Mouse (Mus musculus): ENCODE results near the gene Iqch.

Gene Iqch

DNA sequence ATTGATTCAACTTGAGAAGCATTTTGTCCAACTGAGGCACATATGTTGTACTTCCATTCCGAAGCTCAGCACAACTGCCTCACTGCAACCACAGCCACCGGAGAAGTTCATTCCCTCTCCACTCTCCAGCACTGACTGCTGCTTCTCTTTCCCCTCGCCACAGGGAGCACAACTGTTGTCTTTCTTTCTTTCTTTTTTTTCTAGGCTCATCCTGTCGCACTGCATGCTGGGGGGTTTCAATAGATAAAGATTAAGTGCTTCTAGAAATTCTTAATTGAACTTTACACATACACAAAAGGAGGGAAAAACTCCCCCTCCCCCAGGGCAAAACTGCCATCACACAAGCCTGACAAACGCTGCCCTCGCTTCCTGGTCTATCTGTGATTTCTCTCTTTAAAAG is 113.1 kb downstream of the Iqch start:
- no peak for DNase-seq

DNA sequence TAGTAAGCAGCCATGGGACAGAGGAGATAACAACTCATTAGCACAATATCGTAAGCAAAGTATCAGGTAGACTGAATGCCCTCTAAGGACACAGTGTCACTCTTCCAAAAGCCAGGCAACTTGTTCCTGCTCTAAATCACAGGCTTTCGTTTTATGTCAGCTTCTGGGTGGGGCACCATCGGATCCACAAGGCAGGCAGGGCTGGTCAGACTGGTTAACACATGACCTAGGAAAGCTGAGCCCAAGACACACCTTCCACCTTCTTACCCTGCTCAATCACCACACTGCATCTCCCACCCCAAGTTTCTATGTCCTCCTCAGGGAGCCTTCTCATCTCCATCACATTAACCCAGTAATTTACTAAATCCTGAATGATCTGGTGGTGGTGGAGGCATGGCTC is 136.7 kb downstream of the Iqch start:
- DNase-seq: no peak

DNA sequence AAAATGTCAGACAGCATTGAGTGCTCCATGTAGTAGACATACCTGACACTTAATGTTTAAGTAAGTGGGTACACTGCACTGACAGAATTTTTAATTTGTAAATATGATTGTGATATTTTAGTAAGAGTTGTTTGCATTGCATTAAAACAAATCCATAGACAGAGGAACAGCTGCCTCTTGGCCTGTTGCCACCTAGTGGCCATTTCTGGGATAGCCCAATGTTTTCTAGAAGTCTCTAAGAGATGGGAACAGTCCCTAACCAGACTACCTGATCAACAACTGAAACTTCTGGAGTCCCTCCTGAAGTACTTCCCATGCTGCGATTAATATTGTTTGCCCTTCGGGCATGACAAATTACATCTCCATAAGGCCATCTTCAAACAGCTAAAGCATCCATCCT is 140.0 kb downstream of the Iqch start:
- DNase-seq: peak; percentile 82

DNA sequence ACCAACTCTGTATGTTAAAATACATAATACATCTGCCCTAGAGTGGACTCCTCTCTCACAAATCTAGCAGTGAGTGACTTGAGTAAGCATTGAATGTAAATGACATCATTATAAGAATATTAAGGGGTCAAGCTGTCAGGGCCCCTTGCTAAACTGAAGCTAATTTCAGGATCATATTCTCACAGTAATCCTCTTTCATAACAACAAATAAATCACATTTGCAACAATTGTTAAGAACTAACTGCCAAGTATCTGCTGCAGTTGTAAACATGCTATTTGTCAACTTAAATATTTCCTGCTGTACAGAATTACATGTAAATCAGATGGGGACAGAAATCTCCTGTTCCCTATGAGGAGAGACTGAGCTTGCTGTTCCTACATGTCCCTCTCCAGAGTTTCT is 145.9 kb downstream of the Iqch start:
- no peak for DNase-seq

DNA sequence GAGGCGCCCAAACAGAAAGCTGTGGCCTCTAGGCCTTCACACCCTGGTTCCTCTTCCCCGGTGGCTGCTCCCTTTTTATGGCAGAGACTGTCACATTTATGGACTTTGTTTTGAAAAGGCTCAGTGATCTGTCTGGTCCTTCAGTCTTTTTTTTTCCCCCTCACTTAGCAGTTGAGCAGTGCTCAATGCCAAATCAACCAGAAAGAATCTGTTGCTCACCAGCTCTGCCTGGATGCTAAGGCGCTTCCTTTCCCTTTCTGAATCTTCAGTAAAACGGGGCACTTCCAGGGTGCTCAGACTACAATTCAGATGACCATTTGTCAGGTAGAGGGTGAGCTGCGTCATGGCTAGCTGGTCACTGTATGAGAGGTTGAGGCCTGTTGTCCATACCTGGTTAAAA is 148.0 kb downstream of the Iqch start:
- no peak for DNase-seq

DNA sequence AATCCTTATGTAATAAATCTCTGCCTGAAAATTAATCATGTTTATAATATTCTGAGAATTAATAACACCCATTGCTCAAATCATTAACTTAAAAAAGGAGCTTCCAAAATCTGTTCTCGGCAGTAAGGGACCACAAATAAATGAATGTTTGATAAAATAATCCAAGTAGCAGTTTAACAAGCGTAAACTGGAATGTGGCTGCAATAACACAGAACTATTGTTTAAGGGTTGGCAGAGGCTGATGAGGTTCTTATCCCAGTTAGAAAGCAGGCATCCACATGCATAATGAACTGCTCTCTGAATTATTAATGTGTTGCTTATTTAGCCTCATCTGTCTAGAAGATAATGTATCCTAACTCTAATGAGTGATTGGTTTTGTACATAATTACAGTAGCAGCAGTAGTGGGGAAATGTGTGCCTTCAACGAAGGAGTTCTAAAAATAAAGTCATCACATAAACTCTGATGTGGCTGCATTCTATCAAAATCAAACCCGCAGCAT is 151.7 kb downstream of the Iqch start:
- DNase-seq: no peak

DNA sequence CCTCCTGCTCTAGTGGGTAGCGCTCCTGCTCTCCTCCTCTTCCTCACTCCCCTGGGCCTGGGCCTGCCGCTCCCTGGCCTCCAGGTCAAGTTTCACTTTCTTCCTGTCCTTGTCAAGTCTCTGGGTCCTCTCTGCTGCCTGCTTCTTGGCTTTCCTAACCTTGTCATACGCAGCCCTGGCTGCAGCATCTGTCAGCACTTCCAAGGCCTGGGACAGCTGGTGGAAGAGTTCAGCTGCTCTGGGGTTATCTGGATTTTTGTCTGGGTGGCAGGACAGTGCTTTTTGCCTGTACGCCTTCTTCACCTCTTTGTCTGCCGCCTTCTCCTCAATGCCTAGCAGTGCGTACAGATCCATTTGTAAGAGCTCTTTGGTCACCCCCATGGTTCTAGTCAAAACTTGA is 158.6 kb downstream of the Iqch start:
- DNase-seq: no peak

DNA sequence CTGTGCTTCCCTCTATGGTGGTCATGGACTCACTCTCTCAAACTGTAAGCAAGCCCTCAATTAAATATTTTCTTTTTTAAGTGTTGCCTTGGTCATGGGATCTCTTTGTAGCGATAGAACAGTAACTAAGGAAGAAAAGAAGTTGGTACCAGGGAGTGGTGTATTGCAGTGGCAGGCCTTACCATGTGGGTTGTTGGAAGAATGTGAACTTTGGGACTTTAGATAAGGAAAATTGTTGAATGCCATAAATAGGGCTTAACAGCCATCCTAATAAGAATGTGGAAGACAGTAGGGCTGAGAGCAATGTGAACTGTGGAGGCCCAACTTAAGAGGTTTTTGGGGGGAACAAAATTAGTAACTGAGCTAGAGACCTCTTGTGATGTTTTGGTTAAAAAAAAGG is 171.6 kb downstream of the Iqch start:
- no peak for DNase-seq

DNA sequence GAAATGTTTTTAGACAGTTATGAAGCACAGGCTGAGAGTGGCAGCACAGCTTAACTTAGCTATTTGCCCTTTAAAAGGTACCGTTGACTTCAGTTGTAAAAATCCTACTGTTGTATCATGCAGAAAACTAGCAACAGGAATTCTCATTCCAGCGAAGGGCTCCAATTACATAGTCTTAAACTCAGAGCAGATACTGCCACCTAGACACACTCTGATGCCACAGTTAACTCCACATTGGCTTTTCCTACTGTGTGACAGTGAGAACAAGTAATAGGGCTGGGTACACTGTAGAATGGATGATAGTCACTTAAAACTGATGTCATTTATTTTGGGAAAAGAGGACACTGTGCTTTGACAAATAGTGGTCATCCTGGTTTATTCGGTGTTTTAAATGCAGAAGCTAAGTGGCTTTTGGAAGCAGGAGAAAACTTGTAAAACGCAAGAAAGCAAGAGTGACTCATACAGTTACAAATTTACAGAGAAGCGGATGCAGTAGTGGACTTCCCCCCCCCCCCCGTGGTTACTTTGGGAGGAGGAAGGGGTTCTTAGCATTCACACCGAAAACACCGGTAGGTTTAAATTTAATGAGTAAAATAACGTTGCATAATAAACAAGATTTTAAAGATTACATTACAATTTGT is 181.1 kb downstream of the Iqch start:
- DNase-seq: peak; percentile 42

DNA sequence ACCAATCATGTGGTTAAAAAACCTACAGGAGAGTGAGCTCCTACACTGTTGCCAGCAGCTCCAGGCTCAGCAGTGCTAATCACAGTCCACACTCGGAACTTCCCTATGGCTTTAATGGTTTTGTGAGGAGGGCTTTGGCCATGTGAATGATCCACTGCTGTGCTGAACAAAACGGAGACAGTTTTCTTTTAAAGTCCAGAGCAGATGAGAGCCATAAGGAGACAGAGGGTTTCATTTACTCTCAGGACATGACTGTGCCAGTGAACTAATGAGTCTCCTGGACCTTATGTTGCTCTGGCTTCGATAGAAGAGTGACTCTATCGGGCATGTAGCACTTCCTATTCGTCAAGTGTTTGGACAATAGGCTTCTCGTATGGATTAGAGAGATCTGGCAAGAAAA is 181.9 kb downstream of the Iqch start:
- DNase-seq: peak; percentile 9

DNA sequence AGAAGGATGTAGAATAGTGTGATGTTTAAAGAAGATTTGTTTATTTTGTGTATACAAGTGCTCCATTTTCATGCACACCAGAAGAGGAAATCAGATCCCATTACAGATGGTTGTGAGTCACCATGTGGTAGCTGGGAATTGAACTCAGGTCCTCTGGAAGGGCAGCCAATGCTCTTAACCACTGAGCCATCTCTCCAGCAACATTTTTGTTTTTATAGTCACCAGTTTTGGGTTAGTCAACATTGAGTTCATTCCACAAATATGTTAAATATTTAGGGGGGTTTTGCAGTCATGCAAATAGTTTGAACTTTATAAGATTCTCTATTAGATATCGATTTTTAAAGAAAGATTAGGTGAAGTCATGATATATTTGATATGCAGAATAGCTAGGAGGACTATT is 202.1 kb downstream of the Iqch start:
- no peak for DNase-seq

DNA sequence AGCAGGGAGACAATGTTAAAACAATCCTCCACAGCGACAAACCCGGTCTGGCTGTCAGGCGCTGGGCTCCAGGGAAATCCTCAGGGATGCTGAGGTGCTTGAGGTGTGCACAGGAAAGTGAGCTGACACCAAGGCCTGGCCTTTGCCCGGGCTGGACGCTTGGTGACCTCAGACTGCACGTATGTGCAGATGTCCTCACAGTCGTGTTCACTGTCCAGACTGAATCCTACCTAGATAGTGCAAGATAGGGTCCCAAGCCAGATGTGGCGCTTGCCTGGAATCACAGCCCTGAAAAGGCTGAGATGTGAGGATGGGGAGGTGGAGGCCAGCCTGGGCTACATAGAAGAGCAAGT is 202.9 kb downstream of the Iqch start:
- no peak for DNase-seq

DNA sequence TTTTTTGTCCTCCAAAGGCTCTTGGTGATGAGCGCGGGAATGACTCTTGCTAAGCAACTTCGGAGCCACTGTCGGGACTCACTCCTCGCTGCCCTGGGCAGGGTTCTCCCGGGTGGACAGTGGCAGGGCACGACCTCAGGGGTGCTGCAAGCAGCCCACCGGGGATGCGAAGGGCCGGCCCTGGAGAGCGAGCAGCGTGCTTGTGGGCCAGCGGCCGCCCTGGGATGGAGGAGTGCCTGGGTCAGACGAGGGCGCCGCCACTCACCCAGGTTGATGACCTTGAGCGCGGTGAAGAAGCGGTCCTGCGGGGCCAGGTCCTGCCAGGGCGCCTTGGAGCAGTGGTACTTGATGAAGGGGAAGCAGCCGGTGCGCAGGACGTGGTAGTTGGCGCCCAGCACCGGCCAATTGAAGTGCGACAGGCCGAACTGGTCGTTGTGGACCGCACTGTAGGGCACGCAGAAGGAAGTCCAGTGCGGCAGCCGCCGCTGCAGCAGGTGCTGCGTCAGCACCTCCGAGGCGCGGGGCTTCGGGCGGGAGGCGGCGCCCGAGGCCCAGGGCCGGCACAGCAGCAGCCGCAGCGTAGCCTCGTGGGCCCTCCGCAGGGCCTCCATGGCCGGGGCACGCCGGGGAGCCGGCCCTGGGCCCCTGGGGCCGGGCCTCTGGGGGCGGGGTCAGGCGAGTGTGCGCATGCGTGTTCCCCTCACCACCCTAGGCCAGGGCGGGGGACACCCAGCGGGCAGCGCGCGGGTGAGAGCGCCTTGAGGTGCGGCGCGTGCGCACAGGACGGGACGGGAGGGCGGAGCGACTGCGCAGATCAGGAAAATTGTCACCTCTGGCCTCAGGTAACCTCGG is 203.5 kb downstream of the Iqch start, which contains the start of gene 2300009A05Rik:
Gene 2300009A05Rik, minus strand, starts transcription at position 636 of the 852 bp plus-strand sequence.
- DNase-seq: peak; percentile 95

DNA sequence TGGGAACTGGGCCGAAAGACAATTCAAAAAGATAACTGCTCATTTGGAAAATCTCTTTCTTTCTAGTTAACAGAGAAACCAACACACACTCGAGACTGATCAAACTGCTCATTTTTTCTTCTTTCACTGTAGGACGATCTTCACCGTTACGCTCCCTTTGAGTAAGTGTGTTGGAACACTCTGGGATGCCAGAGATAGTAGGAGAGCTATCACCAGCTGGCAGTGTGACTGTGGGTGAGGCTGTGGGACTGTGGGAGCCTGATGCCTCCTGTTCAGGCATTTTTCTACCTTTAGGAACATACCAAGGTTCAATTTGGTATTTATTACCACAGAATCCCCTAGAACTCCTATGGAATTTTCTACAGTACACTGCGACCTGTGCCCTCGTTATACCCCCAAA is 206.7 kb downstream of the Iqch start:
- DNase-seq: no peak

DNA sequence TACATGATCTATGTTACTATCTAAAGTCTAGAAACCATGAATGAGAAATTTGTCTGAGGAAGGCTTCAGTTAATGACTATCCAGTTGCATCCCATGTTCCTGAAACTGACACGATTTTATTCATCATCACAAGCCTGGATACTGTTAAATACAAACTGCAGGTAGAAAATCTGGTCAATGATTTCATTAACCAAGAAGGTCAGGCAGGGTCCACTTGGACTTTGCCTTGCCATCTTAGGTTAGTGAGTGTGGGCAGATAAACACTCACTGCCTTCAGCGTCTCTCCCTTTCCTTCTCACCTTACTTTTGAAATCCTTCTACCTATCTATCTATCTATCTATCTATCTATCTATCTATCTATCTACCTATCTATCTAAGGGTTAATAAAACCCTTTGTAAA is 211.0 kb downstream of the Iqch start:
- no peak for DNase-seq

DNA sequence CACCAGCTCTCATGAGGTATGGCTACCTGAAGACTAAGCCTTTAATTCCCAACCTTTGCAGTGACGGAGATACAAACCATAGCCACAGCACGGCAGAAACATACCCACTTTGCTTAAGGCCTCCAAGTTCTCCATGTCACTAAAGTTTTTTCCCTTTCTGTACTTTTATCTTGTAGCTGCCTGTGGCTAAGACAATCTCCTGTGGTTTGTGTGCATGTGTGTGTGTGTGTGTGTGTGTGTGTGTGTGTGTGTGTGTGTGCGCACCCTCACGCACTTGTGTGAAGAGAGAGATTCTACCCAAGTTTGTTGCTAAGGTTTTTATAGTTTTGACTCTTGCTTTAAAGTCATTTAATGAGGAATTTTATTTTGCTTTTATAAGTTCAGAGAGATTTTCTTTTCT is 219.5 kb downstream of the Iqch start:
- DNase-seq: no peak

DNA sequence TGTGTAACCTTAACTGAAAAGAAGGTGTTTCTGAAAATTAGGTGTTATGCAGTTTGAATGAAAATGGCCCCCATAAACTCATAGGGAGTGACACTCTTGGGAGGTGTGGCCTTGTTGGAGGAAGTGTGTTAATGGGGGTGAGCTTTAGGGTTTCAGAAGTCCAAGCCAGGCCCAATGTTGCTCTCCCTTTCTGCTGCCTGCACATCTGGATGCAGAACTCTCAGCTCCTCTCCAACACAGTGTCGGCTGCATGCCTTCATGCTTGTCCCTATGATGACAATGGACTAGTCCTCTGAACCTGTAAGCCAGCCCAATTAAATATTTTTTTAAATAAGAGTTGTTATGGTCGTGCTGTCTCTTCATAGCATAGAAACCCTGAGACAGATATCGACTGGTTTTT is 222.0 kb downstream of the Iqch start:
- no peak for DNase-seq

DNA sequence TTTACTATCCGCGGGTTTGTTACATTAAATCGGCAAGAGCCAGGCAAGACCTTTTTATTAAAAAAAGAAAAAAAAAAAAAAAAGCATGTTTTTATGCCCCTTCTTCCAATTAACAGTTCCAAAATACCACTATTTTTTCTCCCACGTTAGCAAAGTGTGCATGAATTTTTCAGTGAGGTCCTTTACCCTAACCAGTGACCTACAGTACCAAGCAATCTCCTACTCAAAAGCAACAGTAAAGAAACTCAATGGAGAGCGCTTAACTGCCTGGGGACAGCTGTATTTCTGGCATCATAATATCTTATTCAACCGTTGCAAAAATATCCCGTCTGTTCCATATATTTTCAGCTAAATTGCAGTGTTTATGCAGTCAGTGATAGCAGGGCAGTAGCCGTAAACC is 224.1 kb downstream of the Iqch start:
- DNase-seq: peak; percentile 16

DNA sequence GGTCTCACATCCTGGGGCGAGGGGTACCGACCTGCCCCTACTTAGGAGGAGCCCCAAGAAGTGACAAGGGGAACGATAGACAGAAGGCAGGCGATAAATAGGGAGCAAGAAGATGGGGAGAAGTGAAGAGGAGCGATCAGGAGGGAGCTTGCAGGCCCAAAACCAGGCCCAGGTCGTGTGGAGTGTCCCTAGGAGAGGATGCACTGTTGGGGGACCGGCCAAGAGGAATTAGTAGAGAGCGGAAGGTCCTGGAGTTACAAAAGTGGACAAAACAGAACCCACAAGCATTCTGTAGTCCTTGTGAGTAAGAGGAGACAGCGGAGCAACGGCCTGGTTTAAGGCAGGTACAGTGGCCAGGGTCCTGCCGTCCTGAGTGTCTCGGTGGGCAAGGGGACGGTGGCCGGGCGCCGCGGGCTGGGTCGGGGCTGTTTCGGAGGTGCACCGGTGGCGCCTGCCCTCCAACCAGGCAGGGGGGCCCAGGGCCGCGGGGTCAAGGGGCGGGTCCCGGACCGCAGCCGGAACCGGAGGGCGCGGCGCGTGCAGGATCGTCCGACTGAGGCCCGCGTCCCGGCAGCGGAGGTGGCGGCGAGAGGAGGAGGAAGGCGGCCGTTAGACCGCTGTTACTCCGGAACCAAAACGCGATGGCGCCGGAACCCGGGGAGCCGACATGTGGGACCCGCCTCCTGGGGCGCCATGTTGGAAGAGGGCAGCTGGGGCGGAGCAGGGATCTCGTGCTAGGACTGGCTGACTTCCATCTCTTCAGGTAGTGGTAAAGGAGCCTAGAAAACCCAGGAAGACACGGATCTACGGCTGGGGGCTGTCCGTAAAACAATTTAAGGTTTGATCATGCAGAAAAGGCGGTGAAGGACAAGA is 224.8 kb downstream of the Iqch start, which contains the start of gene Map2k5:
Gene Map2k5, minus strand, starts transcription at position 633 of the 873 bp plus-strand sequence.
- DNase-seq: peak; percentile 94

DNA sequence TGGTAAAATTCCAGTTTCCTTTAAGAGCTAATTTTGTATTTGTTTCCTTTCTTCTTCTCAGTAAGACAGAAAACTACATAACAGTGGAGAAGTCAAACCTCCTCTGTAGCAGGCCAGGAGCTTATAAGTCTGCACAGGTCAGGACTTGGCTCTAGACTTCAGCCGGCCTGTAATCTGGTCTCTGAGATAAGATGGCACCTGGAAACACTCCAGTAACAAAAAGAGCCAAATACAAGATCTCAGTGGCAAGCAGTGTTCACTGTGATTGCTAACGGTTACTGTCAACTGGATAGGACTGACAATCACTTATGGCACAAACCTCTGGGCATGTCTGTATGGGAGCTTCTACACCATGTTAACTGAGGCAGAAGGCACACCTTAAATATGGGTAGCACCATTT is 229.0 kb downstream of the Iqch start:
- no peak for DNase-seq

DNA sequence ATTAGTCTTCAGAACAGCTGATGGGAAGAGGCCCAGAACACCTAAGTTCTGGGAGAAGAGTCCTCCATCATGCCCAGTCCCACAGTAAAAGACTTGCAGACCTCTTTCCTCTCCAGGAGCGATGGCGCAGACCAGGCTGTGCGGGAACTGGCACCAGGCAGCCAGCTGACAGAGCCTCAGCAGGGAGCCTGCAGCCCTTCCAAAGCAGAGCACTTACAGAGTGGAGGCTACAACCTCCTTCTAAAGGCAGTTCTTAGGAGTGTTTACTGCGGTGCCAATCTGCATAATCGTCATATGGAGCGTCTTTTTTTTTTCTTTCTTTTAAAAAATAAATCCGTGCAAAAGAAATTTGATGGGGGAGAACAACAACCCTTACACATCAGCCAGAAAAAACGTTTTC is 229.8 kb downstream of the Iqch start:
- no peak for DNase-seq
